Mouse (Mus musculus) ES-CJ7 (cell line): ENCODE measurements around the gene Pkdcc.

Source experiments
- DNase-seq: peaks from one replicate; pipeline ENCODE4 v3.0.0; 2011; ENCODE audit warnings: low read depth, low spot score

Gene Pkdcc

GRCm38 (mm10) chr17:83245460-83245859 is 30.4 kb downstream of the Pkdcc start:
- DNase-seq = no peak

- DNase-seq = no peak
These were observed 31.0 kb downstream of the Pkdcc start for GRCm38 (mm10) chr17:83246090-83246489.

GRCm38 (mm10) chr17:83247176-83247575 is 32.1 kb downstream of the Pkdcc start:
- DNase-seq = no peak

GRCm38 (mm10) chr17:83248467-83248866 is 33.4 kb downstream of the Pkdcc start:
- DNase-seq = peak; percentile 81

- DNase-seq = no peak
These were observed 35.9 kb downstream of the Pkdcc start for GRCm38 (mm10) chr17:83250903-83251526.

- DNase-seq = peak; percentile 81
These were observed 38.1 kb downstream of the Pkdcc start for GRCm38 (mm10) chr17:83253051-83253649.

- peak; percentile 54 for DNase-seq
These were observed 52.4 kb downstream of the Pkdcc start for GRCm38 (mm10) chr17:83267202-83268128.

GRCm38 (mm10) chr17:83271509-83271908 is 56.4 kb downstream of the Pkdcc start:
- DNase-seq = peak; percentile 75

GRCm38 (mm10) chr17:83272641-83273040 is 57.5 kb downstream of the Pkdcc start:
- no peak for DNase-seq

- DNase-seq = peak; percentile 35
These were observed 58.5 kb downstream of the Pkdcc start for GRCm38 (mm10) chr17:83273636-83274035.

- DNase-seq = no peak
These were observed 59.0 kb downstream of the Pkdcc start for GRCm38 (mm10) chr17:83274101-83274500.
